Mouse (Mus musculus): Measurements from ENCODE around the gene Timm8b.

- TF ChIP-seq POLR2A (IDR thresholded peaks at IDR 0.05; ENCODE audit: insufficient read length, low read depth) (no peak), REST (IDR thresholded peaks at IDR 0.05; ENCODE audit: insufficient read depth, insufficient read length) (no peak), USF1 (IDR thresholded peaks at IDR 0.05; ENCODE audit: low read depth) (no peak), POLR2AphosphoS2 (IDR thresholded peaks at IDR 0.05; ENCODE audit: insufficient read length, low read depth) (no peak)
Observed at GRCm38 (mm10) chr9:50585145-50585818, 18.4 kb upstream of the Timm8b start.

Measured in myocyte (in vitro differentiated cells).